Mouse (Mus musculus) forebrain, postnatal 0 days (tissue): ENCODE measurements around the gene Uvrag. TPM values are rescaled to one million over a fixed set of nuclear protein-coding genes. Genes with fewer than 3 reads are reported as not detected.

ENCODE experiments used
- ATAC-seq: fragments of 200-750 bp; cut with Nextera tagmentation; 2 replicates; pipeline ENCODE4 v1.8.0; 2017; ENCODE audit warnings: mild to moderate bottlenecking, moderate library complexity
- DNase-seq: peaks from one replicate; pipeline ENCODE4 v3.0.0-alpha.2; 2015
- H3K27ac ChIP-seq: fragments of 300-500 bp; sonication (generic); 2 replicates; pipeline ENCODE4 v1.5.1; 2014; ENCODE audit warnings: low read depth, mild to moderate bottlenecking, antibody characterized with exemption, low read length, moderate library complexity, mixed read lengths
- H3K27me3 ChIP-seq: fragments of 300-500 bp; sonication (generic); 2 replicates; pipeline ENCODE4 v1.6.1; 2014; ENCODE audit warnings: mild to moderate bottlenecking, low read length, mixed read lengths; ENCODE audit not compliant: insufficient read depth
- H3K36me3 ChIP-seq: fragments of 300-500 bp; sonication (generic); 2 replicates; pipeline ENCODE4 v1.6.1; 2014; ENCODE audit warnings: mild to moderate bottlenecking, moderate library complexity; ENCODE audit not compliant: insufficient read depth
- H3K4me1 ChIP-seq: fragments of 300-500 bp; sonication (generic); 2 replicates; pipeline ENCODE4 v1.6.1; 2014; ENCODE audit warnings: antibody characterized with exemption; ENCODE audit not compliant: insufficient read depth
- H3K4me2 ChIP-seq: fragments of 300-500 bp; sonication (generic); 2 replicates; pipeline ENCODE4 v1.6.1; 2014; ENCODE audit warnings: low read depth, mild to moderate bottlenecking, moderate library complexity
- H3K4me3 ChIP-seq: fragments of 300-500 bp; sonication (generic); 2 replicates; pipeline ENCODE4 v1.5.1; 2014; ENCODE audit warnings: low read depth, low read length, mixed read lengths
- H3K9ac ChIP-seq: fragments of 300-500 bp; sonication (generic); 2 replicates; pipeline ENCODE4 v1.6.1; 2014; ENCODE audit warnings: mild to moderate bottlenecking
- H3K9me3 ChIP-seq: fragments of 300-500 bp; sonication (generic); 2 replicates; pipeline ENCODE4 v1.6.1; 2016; ENCODE audit warnings: low read length
- CTCF ChIP-seq: sonication (generic); IDR thresholded peaks from 2 replicates; pipeline ENCODE4 v1.5.1; 2016; ENCODE audit warnings: antibody characterized with exemption, control low read depth, low read depth
- WGBS: fragments of 180-500 bp; shearing (Covaris S2); extraction: QIAGEN DNeasy Blood & Tissue Kit; methylation state at CpG from one replicate; pipeline ENCODE4 v1.1.7; 2014; 5-methylcytosine and 5-hydroxymethylcytosine counted together
- polyA plus RNA-seq: library from polyadenylated mRNA; unstranded; fragments of >200 nt; fragmentation: Nextera tagmentation; extraction: Ambion mirVana; gene quantifications from 2 replicates; pipeline ENCODE4 v1.2.1, GENCODE M21; 2015
- total RNA-seq: library from RNA; depleted of rRNA; stranded (reverse); fragments of >200 nt; gene quantifications from 2 replicates; pipeline ENCODE4 v1.2.3, GENCODE M21; 2014

The Uvrag gene
- total and polyA plus RNA-seq, 2 experiments from 2014 or later = 18.6 to 18.8 TPM

DNA sequence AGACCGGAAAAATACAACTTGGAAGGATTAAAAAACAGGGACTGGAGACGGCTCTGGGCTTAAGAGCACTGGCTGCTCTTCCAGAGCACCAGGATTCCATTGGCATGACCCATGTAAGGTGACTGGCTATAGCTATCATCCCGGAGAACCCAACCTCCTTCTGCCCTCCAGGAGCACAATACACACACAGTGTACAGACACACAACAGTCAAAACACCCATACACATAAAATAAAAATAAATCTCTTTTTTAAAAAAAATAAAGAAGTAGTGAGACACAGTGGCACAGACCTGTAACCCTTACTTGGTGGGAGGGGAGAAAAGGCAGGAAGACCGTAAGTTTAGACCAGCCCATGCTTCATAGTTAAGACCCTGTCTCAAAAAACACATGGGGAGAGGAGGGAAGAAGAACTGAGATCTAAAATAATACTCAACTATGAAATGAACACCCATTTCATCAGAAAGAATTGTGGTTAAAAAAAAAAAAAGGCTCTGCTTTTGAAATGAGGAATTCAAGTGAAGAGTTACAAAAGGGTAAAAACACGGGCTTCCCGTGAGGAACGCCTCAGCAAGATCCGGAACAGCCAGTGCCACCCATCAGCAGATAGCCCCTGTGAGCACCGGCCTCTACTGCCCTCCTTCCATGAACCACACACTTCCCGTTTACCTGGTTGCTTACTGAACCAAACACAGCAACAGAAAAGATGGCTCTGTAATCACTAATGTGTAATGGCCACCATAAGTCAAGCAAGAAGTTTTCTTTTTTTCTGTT is 52.2 kb downstream of the Uvrag start:
- no peaks in the 10 kb centered on the region for H3K9me3 ChIP-seq
- no peaks in the 10 kb centered on the region for H3K27me3 ChIP-seq
- H3K9ac ChIP-seq = no peak overlapping the region
- no peak for DNase-seq
- peaks cover 16% of the 10 kb centered on the region; the same call in 1 of the 2 replicates for H3K36me3 ChIP-seq
- H3K4me1 ChIP-seq = no peaks in the 10 kb centered on the region
- H3K4me3 ChIP-seq = no peak overlapping the region
- no peak for ATAC-seq
- 89% methylated on average over 10 of the region's 10 CpGs for WGBS
- no peak overlapping the region for H3K4me2 ChIP-seq
- no peak overlapping the region for H3K27ac ChIP-seq
- no peak for TF ChIP-seq CTCF

DNA sequence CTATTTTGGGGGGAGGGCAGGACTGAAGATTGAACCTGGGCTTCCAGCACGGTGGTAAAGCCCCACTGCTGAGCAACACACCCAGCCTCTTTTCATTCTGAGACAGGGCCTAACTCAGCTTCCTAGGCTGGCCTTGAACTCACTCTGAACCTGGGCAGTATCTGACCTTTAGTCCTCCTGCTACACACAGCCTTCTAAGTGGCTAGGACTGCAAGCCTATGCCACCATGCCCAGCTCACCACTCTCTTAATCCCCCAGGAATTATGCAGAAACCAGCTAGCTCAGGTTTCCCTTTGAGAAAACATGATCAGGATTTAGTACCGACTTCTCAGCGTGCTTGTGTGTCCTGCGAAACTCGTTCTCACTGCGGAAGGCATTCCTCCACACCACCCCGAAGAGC is 53.4 kb downstream of the Uvrag start:
- Histone ChIP-seq H3K9me3 (no peaks in the 10 kb centered on the region), H3K4me2 (no peak overlapping the region), H3K27me3 (no peaks in the 10 kb centered on the region), H3K9ac (no peak overlapping the region), H3K4me3 (no peak overlapping the region), H3K4me1 (no peaks in the 10 kb centered on the region), H3K27ac (no peak overlapping the region), H3K36me3 (peaks cover 16% of the 10 kb centered on the region; the same call in 1 of the 2 replicates)
- WGBS = 78% methylated on average over 7 of the region's 7 CpGs
- ATAC-seq (no peak), DNase-seq (no peak)
- TF ChIP-seq CTCF = no peak

DNA sequence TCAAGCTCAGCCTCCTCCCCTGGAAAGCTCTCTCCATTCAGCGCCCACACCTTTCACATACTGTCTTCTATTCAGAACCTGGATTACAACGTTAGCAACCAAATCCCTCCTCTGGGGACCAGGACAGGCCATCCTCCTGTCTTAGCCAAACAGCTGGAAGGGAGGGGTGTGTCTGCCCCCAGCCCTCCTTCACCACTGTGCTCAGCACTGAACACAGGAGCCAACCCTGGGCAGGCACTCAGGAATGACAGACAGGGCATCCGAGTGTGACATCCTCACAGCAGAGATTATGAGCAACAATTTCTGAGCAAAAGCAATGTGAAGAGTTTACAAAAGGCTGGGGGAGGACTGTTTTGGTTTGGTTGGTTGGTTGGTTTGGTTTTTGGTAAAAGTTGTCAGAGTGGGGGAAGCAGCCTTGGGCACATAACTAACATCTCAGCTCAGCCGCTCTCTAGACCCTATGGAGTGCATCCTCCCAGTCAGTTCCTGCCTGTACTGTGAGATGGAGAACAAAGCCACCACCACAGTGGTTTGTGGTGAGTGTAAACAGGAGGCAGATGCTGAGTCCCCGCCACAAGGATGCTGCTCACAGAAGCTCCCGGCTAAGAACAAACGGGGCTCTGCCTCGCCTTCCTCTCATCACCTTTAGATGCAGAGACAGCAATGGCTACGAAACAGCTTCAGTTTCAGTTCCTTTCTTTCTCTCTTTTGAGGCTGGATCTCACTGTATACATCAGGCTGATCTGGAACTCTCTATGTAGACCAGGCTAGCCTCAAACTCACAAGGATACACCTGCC is 54.1 kb downstream of the Uvrag start:
- TF ChIP-seq CTCF = no peak
- Histone ChIP-seq H3K36me3 (peaks cover 16% of the 10 kb centered on the region; the same call in 1 of the 2 replicates), H3K9ac (no peak overlapping the region), H3K4me1 (no peaks in the 10 kb centered on the region), H3K4me3 (no peak overlapping the region), H3K4me2 (no peak overlapping the region), H3K9me3 (no peaks in the 10 kb centered on the region), H3K27ac (no peak overlapping the region), H3K27me3 (no peaks in the 10 kb centered on the region)
- WGBS = 80% methylated on average over 9 of the region's 9 CpGs
- DNase-seq (no peak), ATAC-seq (no peak)

DNA sequence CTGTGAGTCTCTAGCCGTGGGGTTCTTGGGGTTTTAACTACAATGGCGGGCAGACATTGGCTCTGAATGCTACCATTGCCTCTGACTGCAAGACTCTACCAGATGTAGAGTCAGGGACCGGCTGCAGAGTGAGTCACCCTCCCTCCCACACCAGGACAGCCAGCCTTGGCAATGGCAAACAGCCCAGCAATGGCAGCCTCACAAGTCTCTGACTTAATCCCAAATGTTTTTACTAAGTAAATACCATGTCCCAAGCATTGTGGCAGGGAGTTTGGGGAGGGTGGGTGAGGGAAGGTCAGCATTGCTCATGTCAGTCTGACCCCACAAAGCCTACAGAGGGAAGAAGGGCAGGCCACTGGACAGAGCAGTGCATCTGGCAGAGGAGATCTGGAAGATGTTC is 55.7 kb downstream of the Uvrag start:
- ATAC-seq (no peak), DNase-seq (no peak)
- Histone ChIP-seq H3K4me3 (no peak overlapping the region), H3K4me1 (no peaks in the 10 kb centered on the region), H3K27ac (no peak overlapping the region), H3K9me3 (no peaks in the 10 kb centered on the region), H3K27me3 (no peaks in the 10 kb centered on the region), H3K9ac (no peak overlapping the region), H3K36me3 (peaks cover 16% of the 10 kb centered on the region; the same call in 1 of the 2 replicates), H3K4me2 (no peak overlapping the region)
- TF ChIP-seq CTCF = no peak
- WGBS = 75% methylated on average over 3 of the region's 3 CpGs

DNA sequence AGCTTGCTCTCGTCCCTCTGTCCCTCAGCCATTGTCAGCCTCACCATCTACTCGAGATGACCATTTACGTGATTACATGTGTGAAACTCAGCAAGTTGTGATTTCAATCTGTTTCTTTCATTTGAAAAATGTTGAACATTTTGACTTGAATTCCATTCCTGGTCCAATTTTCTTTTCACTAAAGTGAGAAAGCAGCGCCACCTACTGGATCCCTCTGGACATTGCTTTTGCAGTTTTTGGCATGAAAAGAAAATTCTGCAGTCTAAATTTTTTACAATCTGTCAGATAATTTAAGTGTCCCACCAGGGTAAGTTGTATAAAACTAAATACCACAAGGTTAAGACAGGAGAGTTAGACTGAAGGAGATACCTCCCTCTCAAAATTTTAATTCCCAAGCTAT is 61.4 kb downstream of the Uvrag start:
- 24% methylated on average over 4 of the region's 4 CpGs for WGBS
- peak; percentile 89 for DNase-seq

DNA sequence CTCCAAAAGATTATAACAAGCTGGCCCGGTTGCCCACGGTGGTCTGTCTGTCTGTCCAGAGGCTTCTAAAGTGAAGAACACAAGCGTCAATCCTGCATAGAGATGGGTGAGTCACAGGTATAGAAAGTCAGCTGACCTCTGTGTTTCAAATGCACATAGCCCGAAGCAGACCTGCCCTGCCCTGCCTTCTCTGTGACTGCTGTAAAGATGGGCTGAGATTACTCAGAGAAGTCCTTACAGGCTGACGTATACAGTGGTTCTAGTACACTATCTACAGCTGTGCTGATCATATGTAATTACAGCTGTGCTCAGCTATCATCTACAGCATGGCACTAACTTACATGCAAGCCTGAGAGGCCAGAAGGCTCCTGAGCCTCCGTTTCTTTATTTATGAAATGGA is 62.1 kb downstream of the Uvrag start:
- no peak for TF ChIP-seq CTCF
- ATAC-seq = no peak
- no peak overlapping the region for H3K4me2 ChIP-seq
- H3K9ac ChIP-seq = no peak overlapping the region
- no peaks in the 10 kb centered on the region for H3K4me1 ChIP-seq
- no peaks in the 10 kb centered on the region for H3K27me3 ChIP-seq
- DNase-seq = no peak
- H3K9me3 ChIP-seq = no peaks in the 10 kb centered on the region
- no peaks in the 10 kb centered on the region for H3K36me3 ChIP-seq
- no peak overlapping the region for H3K27ac ChIP-seq
- WGBS = 93% methylated on average over 6 of the region's 6 CpGs
- no peak overlapping the region for H3K4me3 ChIP-seq

More for the DNA sequence above, 61.4 kb downstream of the Uvrag start:
- H3K9me3 ChIP-seq = no peaks in the 10 kb centered on the region
- no peak overlapping the region for H3K27ac ChIP-seq
- ATAC-seq = no peak
- H3K4me1 ChIP-seq = no peaks in the 10 kb centered on the region
- no peak overlapping the region for H3K9ac ChIP-seq
- H3K27me3 ChIP-seq = no peaks in the 10 kb centered on the region
- H3K4me3 ChIP-seq = no peak overlapping the region
- no peaks in the 10 kb centered on the region for H3K36me3 ChIP-seq
- no peak overlapping the region for H3K4me2 ChIP-seq
- peak; percentile 85 for TF ChIP-seq CTCF

DNA sequence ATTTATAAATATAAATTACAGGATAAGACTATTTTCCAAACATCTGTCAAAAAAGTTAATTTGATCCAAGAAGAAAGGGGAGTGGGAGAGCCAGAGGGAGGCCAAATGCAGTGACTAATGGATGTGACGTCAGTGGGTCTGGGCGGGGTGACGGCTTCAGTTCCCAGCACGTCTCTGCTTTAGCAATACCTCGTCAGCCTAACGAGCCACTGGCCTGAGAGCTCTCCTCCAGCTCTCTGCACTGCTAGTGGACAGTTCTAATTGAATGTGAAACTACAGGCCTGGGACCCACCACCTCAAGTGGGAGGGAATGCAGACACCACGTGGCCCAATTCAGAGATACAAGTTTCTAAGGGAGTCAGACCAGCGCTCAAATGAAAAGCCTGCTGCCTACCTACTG is 63.7 kb downstream of the Uvrag start:
- TF ChIP-seq CTCF = no peak
- H3K27me3 ChIP-seq = no peaks in the 10 kb centered on the region
- no peaks in the 10 kb centered on the region for H3K36me3 ChIP-seq
- H3K27ac ChIP-seq = no peak overlapping the region
- no peak overlapping the region for H3K9ac ChIP-seq
- no peak overlapping the region for H3K4me3 ChIP-seq
- WGBS = 36% methylated on average over 8 of the region's 8 CpGs
- no peak for ATAC-seq
- no peak for DNase-seq
- no peak overlapping the region for H3K4me2 ChIP-seq
- H3K9me3 ChIP-seq = no peaks in the 10 kb centered on the region
- no peaks in the 10 kb centered on the region for H3K4me1 ChIP-seq
